Mouse (Mus musculus): ENCODE data around the gene Klc1. TPM values are rescaled to one million over a fixed set of nuclear protein-coding genes. Genes with fewer than 3 reads are reported as not detected.
A peak's percentile ranks its signal among the peaks of the same experiment; 100 is the strongest.

Klc1 gene
- polyA plus RNA-seq, 1 experiment from 2014 or later, result 95.5 TPM

DNA sequence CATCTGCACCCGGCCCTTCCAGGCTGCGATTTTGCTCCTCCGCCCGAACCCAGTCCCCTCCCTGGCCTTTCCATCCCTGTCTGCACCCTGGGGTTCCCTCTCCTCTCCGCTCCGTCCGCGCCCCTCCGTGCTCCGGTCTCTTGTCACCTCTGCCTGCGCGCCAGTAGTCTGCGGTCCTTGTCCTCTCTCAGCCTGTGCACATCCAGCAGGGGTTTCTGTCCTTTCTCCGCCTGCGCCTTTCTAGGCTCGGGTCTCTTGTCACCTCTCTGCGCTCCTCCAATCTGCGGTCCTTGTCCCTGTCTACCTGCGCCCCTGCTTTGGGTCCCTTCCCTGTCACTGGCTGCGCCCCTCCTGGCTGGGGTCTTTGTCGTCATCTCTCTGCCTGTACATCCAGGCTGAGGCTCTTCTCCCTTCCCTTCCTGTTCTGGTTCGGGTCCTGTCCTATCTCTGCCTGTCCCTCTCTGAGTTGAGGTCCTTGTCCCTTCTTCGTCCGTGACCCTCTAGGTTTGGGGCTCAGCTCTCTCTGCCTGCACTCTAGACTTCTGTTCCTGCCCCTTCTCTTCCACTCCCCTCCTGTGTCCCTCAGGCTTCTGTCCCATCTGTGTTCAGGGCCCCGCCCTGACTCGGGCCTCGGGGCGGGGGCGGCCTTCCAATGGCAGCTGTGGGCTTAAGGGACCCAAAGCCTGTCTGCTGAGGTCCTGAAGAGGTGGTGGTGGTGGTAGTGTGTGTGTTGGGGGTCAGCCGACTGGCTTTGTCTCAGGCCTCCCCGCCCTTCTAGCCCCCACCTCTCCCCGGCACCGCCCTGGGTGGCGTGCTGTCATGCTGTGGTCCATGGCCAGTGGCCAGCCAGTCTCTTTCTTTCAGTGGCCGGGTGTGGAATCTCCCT, 770 bp downstream of the Klc1 start:
- peak overlapping the region; percentile 95 for H3K4me3 ChIP-seq (ENCODE audit: low read depth, low read length)
- H3K4me1 ChIP-seq (ENCODE audit: control insufficient read depth, insufficient read depth, low read length), result peaks cover 16% of the 10 kb centered on the region
- H3K9me3 ChIP-seq (ENCODE audit: control insufficient read depth, low read length), result no peaks in the 10 kb centered on the region
- H3K27ac ChIP-seq (replicated peaks; ENCODE audit: low read depth, low read length), result peak overlapping the region; percentile 62
- H3K4me2 ChIP-seq (ENCODE audit: low read depth, severe bottlenecking), result peak overlapping the region; percentile 87
- no peaks in the 10 kb centered on the region; the same call in 1 of the 2 replicates for H3K36me3 ChIP-seq (ENCODE audit: control insufficient read depth, insufficient read depth, low read length)
- H3K27me3 ChIP-seq (ENCODE audit: control insufficient read depth, insufficient read depth, low read length), result no peaks in the 10 kb centered on the region
- peak overlapping the region; percentile 93 for H3K9ac ChIP-seq (ENCODE audit: low read length)
- peak; percentile 46; the same call in 1 of the 2 replicates for ATAC-seq (ENCODE audit: insufficient number of reproducible peaks, low FRiP score, low TSS enrichment, low read depth)
- 2% methylated on average over 35 of the region's 35 CpGs for WGBS
- DNase-seq (ENCODE audit: low spot score), result peak; percentile 43

DNA sequence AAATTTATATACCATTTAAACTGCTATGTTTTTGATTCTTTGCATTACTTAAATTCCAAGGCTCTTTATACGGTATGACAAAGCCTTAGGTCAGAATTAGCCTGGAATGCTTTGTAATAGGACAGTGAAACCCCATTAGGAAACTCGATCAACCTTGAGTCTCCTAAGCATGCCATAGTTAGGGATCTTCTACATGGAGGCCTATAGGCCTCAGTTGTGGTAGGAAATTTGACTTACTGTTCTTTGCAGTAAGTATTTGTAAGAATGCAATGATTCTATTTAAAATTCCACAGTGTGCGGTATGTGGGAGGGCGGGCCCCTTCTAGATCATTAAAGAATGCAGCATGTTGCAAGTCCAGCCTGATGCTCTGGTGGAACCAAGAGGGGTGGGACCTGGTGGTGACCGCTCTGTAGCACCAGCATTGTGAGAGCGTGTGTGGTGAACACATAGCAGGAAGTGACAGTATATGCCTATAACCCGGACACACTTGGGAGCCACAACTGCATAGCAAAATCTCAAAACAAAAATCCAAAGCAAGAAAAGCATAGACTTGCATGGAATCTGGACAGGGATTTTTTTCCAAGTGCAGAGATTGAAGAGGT, 1.8 kb downstream of the Klc1 start:
- DNase-seq (ENCODE audit: low spot score) (no peak), ATAC-seq (ENCODE audit: insufficient number of reproducible peaks, low FRiP score, low TSS enrichment, low read depth) (no peak)
- Histone ChIP-seq H3K36me3 (ENCODE audit: control insufficient read depth, insufficient read depth, low read length) (no peaks in the 10 kb centered on the region; the same call in 1 of the 2 replicates), H3K27me3 (ENCODE audit: control insufficient read depth, insufficient read depth, low read length) (no peaks in the 10 kb centered on the region), H3K4me2 (ENCODE audit: low read depth, severe bottlenecking) (no peak overlapping the region), H3K4me3 (ENCODE audit: low read depth, low read length) (no peak overlapping the region), H3K4me1 (ENCODE audit: control insufficient read depth, insufficient read depth, low read length) (peaks cover 16% of the 10 kb centered on the region), H3K9me3 (ENCODE audit: control insufficient read depth, low read length) (no peaks in the 10 kb centered on the region), H3K27ac (replicated peaks; ENCODE audit: low read depth, low read length) (no peak overlapping the region), H3K9ac (ENCODE audit: low read length) (no peak overlapping the region)
- 84% methylated on average over 7 of the region's 7 CpGs for WGBS

DNA sequence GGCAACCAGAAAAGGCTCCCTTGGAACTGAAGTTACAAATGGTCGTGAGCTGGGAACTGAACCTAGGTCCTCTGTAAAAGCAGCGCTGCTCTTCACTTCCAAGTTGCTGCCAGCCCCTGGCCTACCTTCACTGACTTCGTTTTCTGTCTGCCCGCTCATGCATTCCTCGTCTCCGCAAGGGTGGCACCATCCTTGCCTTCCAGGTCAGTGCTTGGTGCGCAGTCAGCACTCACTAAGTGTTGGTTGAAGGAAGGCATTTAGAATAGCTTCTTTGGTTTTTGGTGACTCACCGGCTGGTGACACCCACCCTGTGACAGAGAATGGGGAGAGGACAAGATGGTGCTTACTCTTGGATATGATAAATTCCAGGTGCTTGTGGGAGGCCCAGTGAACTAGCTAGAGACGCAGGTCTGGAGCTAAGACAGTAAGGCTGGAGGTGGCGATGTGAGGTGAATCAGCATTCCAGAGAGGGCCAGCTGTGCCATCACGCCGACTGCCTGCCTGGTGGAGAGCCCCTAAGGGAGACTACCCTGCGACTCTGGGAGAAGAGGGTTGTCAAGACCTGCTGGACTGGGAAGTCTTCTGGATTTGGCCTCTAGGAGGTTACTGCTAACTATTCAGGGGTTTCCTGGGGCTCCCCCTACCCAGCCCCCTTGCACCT, 4.1 kb downstream of the Klc1 start:
- 93% methylated on average over 13 of the region's 13 CpGs for WGBS
- ATAC-seq (ENCODE audit: insufficient number of reproducible peaks, low FRiP score, low TSS enrichment, low read depth) (no peak), DNase-seq (ENCODE audit: low spot score) (no peak)
- Histone ChIP-seq H3K27me3 (ENCODE audit: control insufficient read depth, insufficient read depth, low read length) (no peaks in the 10 kb centered on the region), H3K27ac (replicated peaks; ENCODE audit: low read depth, low read length) (no peak overlapping the region), H3K4me3 (ENCODE audit: low read depth, low read length) (no peak overlapping the region), H3K4me1 (ENCODE audit: control insufficient read depth, insufficient read depth, low read length) (peaks cover 15% of the 10 kb centered on the region), H3K9ac (ENCODE audit: low read length) (no peak overlapping the region), H3K9me3 (ENCODE audit: control insufficient read depth, low read length) (no peaks in the 10 kb centered on the region), H3K4me2 (ENCODE audit: low read depth, severe bottlenecking) (no peak overlapping the region), H3K36me3 (ENCODE audit: control insufficient read depth, insufficient read depth, low read length) (no peaks in the 10 kb centered on the region; the same call in 1 of the 2 replicates)

DNA sequence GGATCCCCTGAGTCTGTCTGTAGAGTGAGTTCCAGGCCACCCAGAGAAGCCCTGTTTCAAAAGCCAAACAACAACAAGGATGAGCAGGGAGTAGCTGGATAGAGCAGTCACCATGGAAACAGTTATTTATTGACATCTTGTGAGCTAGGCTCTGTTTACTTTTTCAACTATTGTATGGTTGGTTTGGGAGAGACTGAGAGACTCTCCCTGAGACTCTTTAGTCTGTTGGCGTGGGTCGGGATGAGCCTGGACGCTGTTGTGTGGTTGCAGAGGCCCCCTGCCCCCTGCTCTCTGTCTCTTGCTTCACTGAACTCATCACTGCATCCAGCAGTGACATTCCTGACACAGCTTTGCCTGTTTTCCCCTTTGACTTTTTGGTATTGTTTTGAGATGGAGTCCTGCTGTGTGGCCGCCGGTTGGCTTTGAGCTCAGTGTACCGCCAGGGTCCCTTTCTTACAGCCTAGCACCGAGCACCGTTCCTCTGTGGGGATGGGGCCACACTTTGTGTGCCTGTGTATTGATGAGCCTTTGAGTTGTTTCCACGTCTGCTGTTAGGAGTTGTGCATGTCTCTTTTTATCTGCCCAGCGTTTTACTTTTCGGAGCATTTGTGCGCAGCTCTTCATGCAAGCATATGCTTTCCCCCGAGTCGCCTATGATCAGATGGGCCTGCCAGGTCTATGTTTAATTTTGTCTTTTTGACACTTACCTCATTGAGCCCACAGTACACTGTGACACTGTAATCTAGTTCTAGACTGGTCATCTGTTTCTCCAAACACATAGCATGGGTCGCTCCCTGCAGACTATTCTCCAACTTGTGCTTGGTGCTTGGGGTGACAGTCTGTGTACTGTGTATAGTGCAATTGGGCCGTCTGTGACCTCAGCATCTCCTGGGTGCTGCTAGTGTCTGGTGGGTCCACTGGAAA, 7.9 kb downstream of the Klc1 start:
- Histone ChIP-seq H3K36me3 (ENCODE audit: control insufficient read depth, insufficient read depth, low read length) (no peaks in the 10 kb centered on the region; the same call in 1 of the 2 replicates), H3K4me2 (ENCODE audit: low read depth, severe bottlenecking) (no peak overlapping the region), H3K4me1 (ENCODE audit: control insufficient read depth, insufficient read depth, low read length) (no peaks in the 10 kb centered on the region), H3K4me3 (ENCODE audit: low read depth, low read length) (no peak overlapping the region), H3K9ac (ENCODE audit: low read length) (no peak overlapping the region), H3K9me3 (ENCODE audit: control insufficient read depth, low read length) (no peaks in the 10 kb centered on the region), H3K27me3 (ENCODE audit: control insufficient read depth, insufficient read depth, low read length) (no peaks in the 10 kb centered on the region), H3K27ac (replicated peaks; ENCODE audit: low read depth, low read length) (no peak overlapping the region)
- WGBS, result 74% methylated on average over 16 of the region's 16 CpGs
- no peak for ATAC-seq (ENCODE audit: insufficient number of reproducible peaks, low FRiP score, low TSS enrichment, low read depth)
- DNase-seq (ENCODE audit: low spot score), result no peak

DNA sequence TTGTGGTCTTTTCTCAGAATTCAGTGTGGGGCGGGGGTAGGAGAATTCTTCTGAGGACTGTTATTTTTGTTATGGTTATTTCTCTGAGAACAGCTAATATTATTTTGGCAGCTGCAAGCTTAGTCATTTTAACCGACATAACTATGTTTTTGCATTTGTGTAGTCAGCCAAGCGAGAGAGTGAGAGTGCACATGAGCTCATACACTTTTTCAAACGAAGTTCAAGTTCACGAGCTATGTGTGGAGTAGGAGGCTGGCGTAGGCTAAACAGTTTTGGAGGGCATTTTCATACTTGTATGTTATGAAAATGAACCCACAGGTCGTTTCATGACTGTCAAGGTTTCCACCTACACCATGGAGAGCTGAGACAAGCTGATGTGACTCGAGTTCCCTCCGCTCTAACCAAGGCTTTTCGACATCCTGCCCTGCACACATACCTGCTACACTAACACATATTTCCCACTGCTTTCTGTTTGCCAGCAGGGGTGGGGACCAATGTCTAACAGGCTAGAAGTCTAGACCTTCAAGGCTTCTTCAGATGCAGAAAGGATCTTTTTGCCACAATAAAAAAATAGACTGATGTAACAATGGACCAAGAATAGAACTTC, 9.8 kb downstream of the Klc1 start:
- H3K9ac ChIP-seq (ENCODE audit: low read length), result no peak overlapping the region
- no peak for DNase-seq (ENCODE audit: low spot score)
- H3K4me1 ChIP-seq (ENCODE audit: control insufficient read depth, insufficient read depth, low read length), result no peaks in the 10 kb centered on the region
- ATAC-seq (ENCODE audit: insufficient number of reproducible peaks, low FRiP score, low TSS enrichment, low read depth), result no peak
- 97% methylated on average over 10 of the region's 10 CpGs for WGBS
- no peaks in the 10 kb centered on the region for H3K9me3 ChIP-seq (ENCODE audit: control insufficient read depth, low read length)
- H3K4me3 ChIP-seq (ENCODE audit: low read depth, low read length), result no peak overlapping the region
- H3K4me2 ChIP-seq (ENCODE audit: low read depth, severe bottlenecking), result no peak overlapping the region
- H3K27me3 ChIP-seq (ENCODE audit: control insufficient read depth, insufficient read depth, low read length), result no peaks in the 10 kb centered on the region
- H3K27ac ChIP-seq (replicated peaks; ENCODE audit: low read depth, low read length), result no peak overlapping the region
- peaks cover 10% of the 10 kb centered on the region for H3K36me3 ChIP-seq (ENCODE audit: control insufficient read depth, insufficient read depth, low read length)

DNA sequence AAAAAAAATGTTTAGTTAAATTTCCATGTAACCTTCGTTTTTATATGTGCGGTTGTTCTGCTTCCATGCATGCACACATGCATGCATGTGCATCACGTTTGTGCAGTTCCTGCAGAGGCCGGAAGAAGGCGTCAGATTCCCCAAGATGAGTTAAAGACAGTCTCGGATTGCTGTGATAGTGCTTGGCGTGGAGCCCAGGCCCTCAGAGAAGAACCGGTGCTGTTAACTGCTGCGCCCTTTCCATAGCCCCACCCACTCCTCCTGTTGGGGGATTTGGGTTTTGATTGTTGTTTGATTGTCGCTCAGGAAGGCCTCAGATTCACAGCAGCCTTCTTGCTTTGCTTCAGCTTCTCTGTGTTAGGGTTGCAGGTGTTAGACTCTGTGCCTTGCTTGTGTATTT, 10.7 kb downstream of the Klc1 start:
- Histone ChIP-seq H3K4me1 (ENCODE audit: control insufficient read depth, insufficient read depth, low read length) (no peaks in the 10 kb centered on the region), H3K4me3 (ENCODE audit: low read depth, low read length) (no peak overlapping the region), H3K9me3 (ENCODE audit: control insufficient read depth, low read length) (no peaks in the 10 kb centered on the region), H3K36me3 (ENCODE audit: control insufficient read depth, insufficient read depth, low read length) (peaks cover 13% of the 10 kb centered on the region), H3K9ac (ENCODE audit: low read length) (no peak overlapping the region), H3K27ac (replicated peaks; ENCODE audit: low read depth, low read length) (no peak overlapping the region), H3K27me3 (ENCODE audit: control insufficient read depth, insufficient read depth, low read length) (no peaks in the 10 kb centered on the region), H3K4me2 (ENCODE audit: low read depth, severe bottlenecking) (no peak overlapping the region)
- DNase-seq (ENCODE audit: low spot score) (no peak), ATAC-seq (ENCODE audit: insufficient number of reproducible peaks, low FRiP score, low TSS enrichment, low read depth) (no peak)
- WGBS, result 46% methylated on average over 10 of the region's 10 CpGs

DNA sequence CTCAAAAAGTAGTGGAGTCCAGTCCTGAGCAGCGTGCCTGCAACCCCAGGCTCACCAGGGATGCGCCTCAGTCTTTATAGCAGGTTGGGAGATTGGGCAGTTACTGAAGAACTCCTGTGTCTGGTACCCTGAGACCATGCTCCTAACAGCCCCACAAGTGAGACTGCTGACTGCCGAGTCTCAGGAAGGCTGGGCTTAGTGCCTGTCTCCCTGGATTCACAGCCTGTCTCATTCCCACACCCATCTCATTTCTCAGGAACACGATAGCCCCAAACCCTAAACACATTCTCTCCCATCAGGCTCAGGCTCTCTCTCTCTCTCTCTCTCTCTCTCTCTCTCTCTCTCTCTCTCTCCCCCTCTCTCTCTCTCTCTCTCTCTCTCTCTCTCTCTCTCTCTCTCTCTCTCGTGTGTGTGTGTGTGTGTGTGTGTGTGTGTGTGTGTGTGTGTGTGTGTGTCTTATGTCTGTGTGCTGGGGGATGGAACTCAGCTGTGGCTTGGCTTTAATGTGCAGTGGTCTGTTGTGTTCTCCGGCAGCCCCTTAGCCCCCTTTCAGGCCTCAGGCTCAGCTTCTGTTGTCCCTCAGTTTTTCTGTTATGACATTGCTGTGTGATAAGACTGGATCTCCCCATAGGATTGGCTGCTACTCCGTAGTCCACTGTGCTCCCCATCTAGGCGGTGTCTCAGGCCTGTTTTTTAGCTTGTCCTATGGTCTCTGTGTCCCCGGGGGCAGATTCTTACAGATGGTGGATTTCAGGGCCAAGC, 11.3 kb downstream of the Klc1 start:
- no peak for DNase-seq (ENCODE audit: low spot score)
- Histone ChIP-seq H3K27me3 (ENCODE audit: control insufficient read depth, insufficient read depth, low read length) (no peaks in the 10 kb centered on the region), H3K27ac (replicated peaks; ENCODE audit: low read depth, low read length) (no peak overlapping the region), H3K4me2 (ENCODE audit: low read depth, severe bottlenecking) (no peak overlapping the region), H3K36me3 (ENCODE audit: control insufficient read depth, insufficient read depth, low read length) (peaks cover 18% of the 10 kb centered on the region), H3K4me1 (ENCODE audit: control insufficient read depth, insufficient read depth, low read length) (no peaks in the 10 kb centered on the region), H3K4me3 (ENCODE audit: low read depth, low read length) (no peak overlapping the region), H3K9me3 (ENCODE audit: control insufficient read depth, low read length) (no peaks in the 10 kb centered on the region), H3K9ac (ENCODE audit: low read length) (no peak overlapping the region)
- no peak for ATAC-seq (ENCODE audit: insufficient number of reproducible peaks, low FRiP score, low TSS enrichment, low read depth)
- WGBS, result 78% methylated on average over 8 of the region's 9 CpGs

Measured in limb, embryonic 11.5 days (tissue).